In the genomic region with DNA sequence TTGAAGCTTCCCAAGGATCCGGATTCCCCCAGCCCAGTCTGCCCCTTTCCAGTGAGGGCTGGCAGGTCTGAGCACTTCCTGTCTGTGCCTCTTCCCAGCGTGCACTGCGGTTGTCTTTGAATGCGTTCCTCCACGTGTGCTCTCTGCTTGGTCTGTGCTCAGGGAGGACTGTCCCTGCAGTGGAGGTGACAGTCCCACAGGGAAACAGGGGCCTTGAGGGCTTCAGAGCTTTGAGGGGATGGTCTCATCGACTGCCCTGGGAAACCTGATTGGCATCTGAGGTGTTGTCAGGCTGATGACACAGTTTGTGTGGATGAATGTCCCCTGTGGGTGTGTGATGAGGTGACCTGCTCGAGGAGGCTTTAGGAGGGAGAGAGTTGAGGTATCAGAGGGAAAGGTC, we compare ENCODE assay signal across 5 mouse cellular contexts. TPM values are rescaled to one million over a fixed set of nuclear protein-coding genes. Genes with fewer than 3 reads are reported as not detected.
A peak's percentile ranks its signal among the peaks of the same experiment; 100 is the strongest.
DNase-seq lines count a peak whose midpoint lies in the region; TF ChIP-seq lines count a peak whose summit lies in the region.
"Not testable (repeated sequence)": the region's sequence is repeated elsewhere in the genome, so short reads cannot be mapped to it uniquely, and the experiment has no call there.

No protein-coding gene starts in this region.

- not testable (repeated sequence) for H3K27me3 ChIP-seq in testis, adult 2 months (ENCODE audit: control insufficient read depth, insufficient read depth, low read length)

- not testable (repeated sequence) for H3K36me3 ChIP-seq in testis, adult 2 months (ENCODE audit: control insufficient read depth, insufficient read depth, low read length)

- H3K4me1 ChIP-seq in testis, adult 2 months (ENCODE audit: control insufficient read depth, insufficient read depth, low read length): not testable (repeated sequence)

- H3K27ac ChIP-seq in testis, adult 2 months (ENCODE audit: control insufficient read depth, insufficient read depth, low read depth, low read length): peak overlapping the region; percentile 21; the same call in 1 of the 2 replicates

- peak; percentile 45 for DNase-seq in ES-CJ7 (ENCODE audit: low read depth, low spot score)
- peak; percentile 59 for DNase-seq in R1 (ENCODE audit: low read depth, low spot score)
- DNase-seq in ZHBTc4 (ENCODE audit: low read depth, low spot score): peak; percentile 74
- peak; percentile 51 for DNase-seq in heart, adult 11 months

- not testable (repeated sequence) for TF ChIP-seq CTCF in testis, adult 2 months (IDR thresholded peaks at IDR 0.05; ENCODE audit: control insufficient read depth, insufficient read depth, insufficient replicate concordance, low read depth, low read length)

- peak overlapping the region; percentile 78 for H3K4me3 ChIP-seq in testis, adult 2 months (ENCODE audit: control insufficient read depth, low read depth, low read length)

- TF ChIP-seq POLR2A in testis, adult 2 months (IDR thresholded peaks at IDR 0.05; ENCODE audit: control insufficient read depth, low read depth, low read length): not testable (repeated sequence)

RNA-seq across cellular contexts. Expression of gene Zfp626, which starts 0.3 kb away (rescaled TPM):
- polyA plus RNA-seq in testis, adult 2 months (2012; rRNA removed): 4.1 and 6.3 TPM in 2 replicates

RNA-seq across cellular contexts. Expression of gene Zfp59, which starts 31.1 kb away (rescaled TPM):
- 2.0 and 2.3 TPM in 2 replicates for polyA plus RNA-seq in testis, adult 2 months (2012; rRNA removed)

RNA-seq across cellular contexts. Expression of gene Zfp607a, which starts 50.0 kb away (rescaled TPM):
- polyA plus RNA-seq in testis, adult 2 months (2012; rRNA removed): 3.4 and 4.3 TPM in 2 replicates

Comparison
In these comparisons a context has a peak if more than half of its experiments do, and no peak if none do; other contexts are left out.
1. Peak in every context shown above with its lines: DNase-seq, H3K4me3 ChIP-seq and H3K27ac ChIP-seq.